Mouse (Mus musculus): ENCODE results near the gene Cacna1c.

The Cacna1c gene

GRCm38 (mm10) chr6:118641671-118642325 is 554.4 kb downstream of the Cacna1c start:
- H3K27me3 ChIP-seq (ENCODE audit: control insufficient read depth, insufficient read depth, low read length, poor library complexity, severe bottlenecking) = no peaks in the 10 kb centered on the region
- no peaks in the 10 kb centered on the region for H3K36me3 ChIP-seq (ENCODE audit: control insufficient read depth, insufficient read depth, low read length, poor library complexity, severe bottlenecking)
- no peak for DNase-seq (ENCODE audit: low read depth, low spot score)

- Histone ChIP-seq H3K27me3 (ENCODE audit: control insufficient read depth, insufficient read depth, low read length, poor library complexity, severe bottlenecking) (no peaks in the 10 kb centered on the region), H3K36me3 (ENCODE audit: control insufficient read depth, insufficient read depth, low read length, poor library complexity, severe bottlenecking) (no peaks in the 10 kb centered on the region)
- no peak for DNase-seq (ENCODE audit: low read depth, low spot score)
These were observed 556.4 kb downstream of the Cacna1c start for GRCm38 (mm10) chr6:118639816-118640215.

GRCm38 (mm10) chr6:118638911-118639310 is 557.3 kb downstream of the Cacna1c start:
- no peaks in the 10 kb centered on the region for H3K36me3 ChIP-seq (ENCODE audit: control insufficient read depth, insufficient read depth, low read length, poor library complexity, severe bottlenecking)
- H3K27me3 ChIP-seq (ENCODE audit: control insufficient read depth, insufficient read depth, low read length, poor library complexity, severe bottlenecking) = no peaks in the 10 kb centered on the region
- no peak for DNase-seq (ENCODE audit: low read depth, low spot score)

- Histone ChIP-seq H3K27me3 (ENCODE audit: control insufficient read depth, insufficient read depth, low read length, poor library complexity, severe bottlenecking) (no peaks in the 10 kb centered on the region), H3K36me3 (ENCODE audit: control insufficient read depth, insufficient read depth, low read length, poor library complexity, severe bottlenecking) (no peaks in the 10 kb centered on the region)
- DNase-seq (ENCODE audit: low read depth, low spot score) = no peak
These were observed 563.7 kb downstream of the Cacna1c start for GRCm38 (mm10) chr6:118632491-118632890.

DNA sequence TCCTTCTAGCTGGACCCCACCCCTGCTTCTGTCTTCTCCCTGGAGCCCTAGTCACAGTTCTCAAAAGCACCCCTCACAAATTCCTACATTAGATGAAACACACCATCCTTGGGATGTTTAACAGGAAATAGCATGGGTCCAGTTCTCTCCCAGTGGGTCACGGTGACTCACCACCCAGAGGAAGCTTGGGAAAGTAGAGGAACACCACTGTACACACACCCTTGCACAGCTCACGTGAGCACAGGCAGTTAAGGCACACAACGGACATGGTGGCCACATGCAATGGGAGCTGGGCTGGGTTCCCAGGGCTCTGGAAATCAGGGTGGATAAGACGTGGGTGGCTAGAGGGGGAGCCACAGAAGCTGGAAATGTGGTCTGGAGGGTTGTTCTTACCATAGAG is 566.2 kb downstream of the Cacna1c start:
- no peaks in the 10 kb centered on the region for H3K36me3 ChIP-seq (ENCODE audit: control insufficient read depth, insufficient read depth, low read length, poor library complexity, severe bottlenecking)
- no peak for DNase-seq (ENCODE audit: low read depth, low spot score)
- H3K27me3 ChIP-seq (ENCODE audit: control insufficient read depth, insufficient read depth, low read length, poor library complexity, severe bottlenecking) = no peaks in the 10 kb centered on the region

DNA sequence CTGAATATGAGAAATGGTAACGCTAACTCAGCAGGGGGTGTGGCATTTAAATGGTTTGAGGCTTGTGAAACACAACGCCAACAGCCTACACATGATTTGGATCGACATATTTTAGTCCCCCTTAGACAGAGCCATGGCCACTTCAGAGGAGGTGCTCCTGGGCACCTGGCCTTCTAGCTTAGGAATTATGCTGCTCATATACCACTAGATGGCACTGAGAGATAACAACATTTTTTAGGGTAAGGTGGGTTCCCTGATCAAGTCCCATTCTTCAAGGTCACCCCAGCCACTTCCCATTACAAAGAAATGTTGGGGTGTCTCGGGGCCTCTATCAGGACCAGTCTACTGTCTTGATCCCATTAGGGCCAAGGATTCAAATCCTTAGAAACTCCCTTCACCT is 570.0 kb downstream of the Cacna1c start:
- DNase-seq (ENCODE audit: low read depth, low spot score) = no peak
- no peaks in the 10 kb centered on the region for H3K36me3 ChIP-seq (ENCODE audit: control insufficient read depth, insufficient read depth, low read length, poor library complexity, severe bottlenecking)
- no peaks in the 10 kb centered on the region for H3K27me3 ChIP-seq (ENCODE audit: control insufficient read depth, insufficient read depth, low read length, poor library complexity, severe bottlenecking)

DNA sequence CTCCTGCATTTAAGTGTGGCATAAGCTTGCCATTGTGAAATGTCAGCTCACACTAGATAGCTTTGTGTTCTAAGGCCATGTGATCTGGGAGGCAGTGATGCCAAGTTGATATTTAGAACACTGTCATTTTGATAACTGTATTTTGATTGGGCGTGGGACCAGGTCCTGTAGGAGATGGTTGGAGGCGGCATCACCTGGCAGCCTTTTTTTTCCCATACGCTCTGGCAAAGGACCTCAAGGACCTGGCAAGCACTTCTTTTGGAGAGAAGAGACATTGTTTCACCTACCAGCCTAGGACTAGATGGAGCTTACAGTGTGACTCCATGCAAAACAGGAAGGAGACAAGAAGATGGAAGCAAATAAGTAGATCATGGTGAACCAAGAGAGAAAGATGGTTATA is 572.6 kb downstream of the Cacna1c start:
- Histone ChIP-seq H3K27me3 (ENCODE audit: control insufficient read depth, insufficient read depth, low read length, poor library complexity, severe bottlenecking) (no peaks in the 10 kb centered on the region), H3K36me3 (ENCODE audit: control insufficient read depth, insufficient read depth, low read length, poor library complexity, severe bottlenecking) (no peaks in the 10 kb centered on the region)
- no peak for DNase-seq (ENCODE audit: low read depth, low spot score)

- no peak for DNase-seq (ENCODE audit: low read depth, low spot score)
- Histone ChIP-seq H3K27me3 (ENCODE audit: control insufficient read depth, insufficient read depth, low read length, poor library complexity, severe bottlenecking) (no peaks in the 10 kb centered on the region), H3K36me3 (ENCODE audit: control insufficient read depth, insufficient read depth, low read length, poor library complexity, severe bottlenecking) (no peaks in the 10 kb centered on the region)
These were observed 574.4 kb downstream of the Cacna1c start for GRCm38 (mm10) chr6:118621866-118622265.

- Histone ChIP-seq H3K27me3 (ENCODE audit: control insufficient read depth, insufficient read depth, low read length, poor library complexity, severe bottlenecking) (no peaks in the 10 kb centered on the region), H3K36me3 (ENCODE audit: control insufficient read depth, insufficient read depth, low read length, poor library complexity, severe bottlenecking) (no peaks in the 10 kb centered on the region)
- no peak for DNase-seq (ENCODE audit: low read depth, low spot score)
These were observed 574.8 kb downstream of the Cacna1c start for GRCm38 (mm10) chr6:118621406-118621805.

- Histone ChIP-seq H3K36me3 (ENCODE audit: control insufficient read depth, insufficient read depth, low read length, poor library complexity, severe bottlenecking) (no peaks in the 10 kb centered on the region), H3K27me3 (ENCODE audit: control insufficient read depth, insufficient read depth, low read length, poor library complexity, severe bottlenecking) (no peaks in the 10 kb centered on the region)
- no peak for DNase-seq (ENCODE audit: low read depth, low spot score)
These were observed 587.3 kb downstream of the Cacna1c start for GRCm38 (mm10) chr6:118608906-118609305.

DNA sequence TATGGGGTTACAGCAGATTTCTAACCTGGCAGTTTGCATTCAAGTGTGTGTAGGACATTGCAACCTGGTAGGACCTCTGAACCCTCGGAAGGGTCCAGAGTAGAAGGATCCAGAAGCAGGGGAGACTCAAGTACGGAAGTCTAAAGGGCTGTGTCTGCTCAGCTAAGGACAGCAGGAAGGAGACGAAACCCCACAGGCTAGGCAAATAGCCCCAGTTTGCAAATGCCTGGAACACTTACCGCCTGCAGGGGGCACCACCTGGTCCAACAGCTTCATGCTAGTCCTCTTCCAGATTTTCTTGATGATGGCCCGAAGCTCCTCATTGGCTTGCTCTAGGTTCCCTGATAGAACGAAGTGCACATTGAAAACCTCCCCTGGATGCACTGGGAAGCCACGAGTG is 590.2 kb downstream of the Cacna1c start:
- no peak for DNase-seq (ENCODE audit: low read depth, low spot score)
- H3K36me3 ChIP-seq (ENCODE audit: control insufficient read depth, insufficient read depth, low read length, poor library complexity, severe bottlenecking) = no peaks in the 10 kb centered on the region

DNA sequence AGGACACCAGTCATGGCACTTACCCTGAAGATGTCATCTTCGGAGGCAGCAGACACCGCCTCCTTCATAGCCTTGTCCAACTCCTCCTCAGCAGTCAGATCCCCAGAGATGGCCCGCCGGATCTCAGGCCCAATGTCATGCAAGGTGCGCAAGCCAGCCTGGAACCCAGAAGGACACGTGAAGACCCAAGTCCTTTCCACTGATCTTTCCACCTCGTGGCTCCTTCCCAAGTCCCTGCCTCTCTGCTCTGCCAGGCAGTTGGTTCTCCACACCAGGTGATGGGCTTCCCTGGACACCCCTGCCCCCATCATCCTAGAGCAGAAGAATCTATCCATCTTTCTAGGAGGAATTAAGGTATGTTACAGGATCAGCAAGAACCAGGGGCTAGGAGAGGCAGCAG is 592.4 kb downstream of the Cacna1c start:
- DNase-seq (ENCODE audit: low read depth, low spot score) = no peak

More for the DNA sequence above, 590.2 kb downstream of the Cacna1c start:
- no peaks in the 10 kb centered on the region for H3K27me3 ChIP-seq (ENCODE audit: control insufficient read depth, insufficient read depth, low read length, poor library complexity, severe bottlenecking)

GRCm38 (mm10) chr6:118595681-118596055 is 600.5 kb downstream of the Cacna1c start:
- no peaks in the 10 kb centered on the region; the same call in 1 of the 2 replicates for H3K27me3 ChIP-seq (ENCODE audit: control insufficient read depth, insufficient read depth, low read length, poor library complexity, severe bottlenecking)
- no peaks in the 10 kb centered on the region for H3K36me3 ChIP-seq (ENCODE audit: control insufficient read depth, insufficient read depth, low read length, poor library complexity, severe bottlenecking)
- DNase-seq (ENCODE audit: low read depth, low spot score) = no peak

More for the DNA sequence above, 592.4 kb downstream of the Cacna1c start:
- H3K27me3 ChIP-seq (ENCODE audit: control insufficient read depth, insufficient read depth, low read length, poor library complexity, severe bottlenecking) = no peaks in the 10 kb centered on the region
- no peaks in the 10 kb centered on the region for H3K36me3 ChIP-seq (ENCODE audit: control insufficient read depth, insufficient read depth, low read length, poor library complexity, severe bottlenecking)

GRCm38 (mm10) chr6:118594833-118595680 is 601.2 kb downstream of the Cacna1c start:
- no peaks in the 10 kb centered on the region; the same call in 1 of the 2 replicates for H3K27me3 ChIP-seq (ENCODE audit: control insufficient read depth, insufficient read depth, low read length, poor library complexity, severe bottlenecking)
- H3K36me3 ChIP-seq (ENCODE audit: control insufficient read depth, insufficient read depth, low read length, poor library complexity, severe bottlenecking) = no peaks in the 10 kb centered on the region
- no peak for DNase-seq (ENCODE audit: low read depth, low spot score)

GRCm38 (mm10) chr6:118594070-118594469 is 602.1 kb downstream of the Cacna1c start:
- no peak for DNase-seq (ENCODE audit: low read depth, low spot score)
- H3K27me3 ChIP-seq (ENCODE audit: control insufficient read depth, insufficient read depth, low read length, poor library complexity, severe bottlenecking) = no peaks in the 10 kb centered on the region; the same call in 1 of the 2 replicates

More at GRCm38 (mm10) chr6:118594070-118594469, 602.1 kb downstream of the Cacna1c start:
- no peaks in the 10 kb centered on the region for H3K36me3 ChIP-seq (ENCODE audit: control insufficient read depth, insufficient read depth, low read length, poor library complexity, severe bottlenecking)
